Comparison of ENCODE assay signal across 22 mouse cellular contexts in the genomic region with DNA sequence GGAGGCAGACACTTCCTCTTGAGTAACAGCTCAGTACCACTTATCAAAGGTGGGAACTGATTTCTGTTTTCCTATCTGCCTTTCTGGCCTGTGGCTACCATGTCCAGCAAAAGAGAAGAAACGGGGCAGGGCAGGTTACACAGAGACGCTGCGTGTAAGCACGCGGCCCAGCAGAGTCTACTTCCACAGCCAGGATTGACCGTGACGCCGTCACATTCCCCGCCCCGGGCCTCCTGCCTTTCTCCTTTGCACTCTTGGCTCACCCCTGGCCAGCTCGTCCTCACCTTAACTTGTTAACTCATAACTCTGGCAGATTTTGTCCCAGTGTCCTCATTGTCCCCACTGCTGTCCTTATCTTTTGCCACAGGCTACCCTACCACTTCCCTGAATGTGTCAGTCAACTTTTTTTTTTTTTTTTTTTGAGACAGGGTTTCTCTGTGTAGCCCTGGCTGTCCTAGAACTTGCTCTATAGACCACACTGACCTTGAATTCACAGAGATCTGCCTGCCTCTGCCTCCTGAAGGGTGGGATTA.
DNase-seq lines count a peak whose midpoint lies in the region; ATAC-seq lines count a peak whose summit lies in the region.
"Had no signal": no experiment of that assay in that cellular context is flagged by ENCODE, and none has a peak within 500 bp of the region (broad histone marks: within the 10 kb centered on the region; RNA-seq: fewer than 3 reads in every experiment).

No protein-coding gene starts in this region.

- H3K27ac ChIP-seq in heart, embryonic 10.5 days = no peak overlapping the region
- H3K27ac ChIP-seq in midbrain, embryonic 12.5 days (replicated peaks) = peak overlapping the region; percentile 96; the same call in 1 of the 2 replicates
- H3K27ac ChIP-seq in midbrain, embryonic 10.5 days (replicated peaks) = no peak overlapping the region
- H3K27ac ChIP-seq in midbrain, embryonic 14.5 days (replicated peaks; ENCODE audit: low read depth, low read length) = peak overlapping the region; percentile 99
- H3K27ac ChIP-seq: heart, embryonic 15.5 days; neural tube, embryonic 12.5 days had no signal

- no peak overlapping the region for H3K4me3 ChIP-seq in heart, embryonic 10.5 days
- no peak overlapping the region for H3K4me3 ChIP-seq in midbrain, embryonic 12.5 days
- H3K4me3 ChIP-seq in midbrain, embryonic 10.5 days = no peak overlapping the region
- H3K4me3 ChIP-seq in midbrain, embryonic 14.5 days (replicated peaks; ENCODE audit: low read depth, low read length) = no peak overlapping the region
- H3K4me3 ChIP-seq: embryonic facial prominence, embryonic 10.5 days; heart, embryonic 15.5 days; neural tube, embryonic 12.5 days had no signal

- peaks cover 34% of the 10 kb centered on the region; the same call in 1 of the 2 replicates for H3K36me3 ChIP-seq in heart, embryonic 10.5 days
- H3K36me3 ChIP-seq in midbrain, embryonic 12.5 days = peaks cover 32% of the 10 kb centered on the region
- peaks cover 34% of the 10 kb centered on the region for H3K36me3 ChIP-seq in midbrain, embryonic 10.5 days
- peaks cover 39% of the 10 kb centered on the region for H3K36me3 ChIP-seq in midbrain, embryonic 14.5 days (ENCODE audit: control insufficient read depth, insufficient read depth, low read length)
- H3K36me3 ChIP-seq: neural tube, embryonic 12.5 days had no signal

- no peaks in the 10 kb centered on the region for H3K27me3 ChIP-seq in heart, embryonic 10.5 days (ENCODE audit: insufficient read depth, poor library complexity, severe bottlenecking)
- no peaks in the 10 kb centered on the region for H3K27me3 ChIP-seq in midbrain, embryonic 12.5 days
- H3K27me3 ChIP-seq in midbrain, embryonic 10.5 days (ENCODE audit: low read depth, poor library complexity, severe bottlenecking) = no peaks in the 10 kb centered on the region
- H3K27me3 ChIP-seq in midbrain, embryonic 14.5 days (ENCODE audit: control insufficient read depth, insufficient read depth, low read length) = no peaks in the 10 kb centered on the region
- H3K27me3 ChIP-seq: CH12.LX; heart, embryonic 15.5 days; neural tube, embryonic 12.5 days had no signal

- no peak overlapping the region for H3K4me2 ChIP-seq in midbrain, embryonic 12.5 days (replicated peaks)
- no peak overlapping the region for H3K4me2 ChIP-seq in midbrain, embryonic 14.5 days (ENCODE audit: low read length)
- H3K4me2 ChIP-seq: heart, embryonic 15.5 days; neural tube, embryonic 12.5 days had no signal

- H3K4me1 ChIP-seq in heart, embryonic 10.5 days = 0 out of 2 replicates have a peak, but pooled peaks cover 4% of the 10 kb centered on the region
- H3K4me1 ChIP-seq in midbrain, embryonic 12.5 days = peaks cover 38% of the 10 kb centered on the region
- H3K4me1 ChIP-seq in midbrain, embryonic 10.5 days = peaks cover 29% of the 10 kb centered on the region
- peaks cover 43% of the 10 kb centered on the region for H3K4me1 ChIP-seq in midbrain, embryonic 14.5 days (ENCODE audit: control insufficient read depth, insufficient read depth, low read length)

- no peak overlapping the region for H3K9ac ChIP-seq in midbrain, embryonic 12.5 days (replicated peaks)
- H3K9ac ChIP-seq in midbrain, embryonic 14.5 days (replicated peaks; ENCODE audit: low read length) = no peak overlapping the region
- H3K9ac ChIP-seq: heart, embryonic 15.5 days; neural tube, embryonic 12.5 days had no signal

- DNase-seq in heart, embryonic 10.5 days (ENCODE audit: low spot score) = peak; percentile 69
- DNase-seq in heart, postnatal 14 days = no peak
- DNase-seq in midbrain, embryonic 10.5 days (ENCODE audit: low spot score) = no peak
- no peak for DNase-seq in midbrain, embryonic 14.5 days
- no peak for DNase-seq in lung, postnatal 14 days
- DNase-seq: adrenal gland, adult 2 months; B cell, adult 2 months; cerebellum, adult 11 months; cerebellum, postnatal 10 days; gastrocnemius, postnatal 25 days; kidney, adult 9 months; kidney, postnatal 14 days; left cerebral cortex, postnatal 4 days; liver; lung, postnatal 10 days had no signal

- no peak for ATAC-seq in midbrain, embryonic 12.5 days (ENCODE audit: low FRiP score, low read depth)
- no peak for ATAC-seq in midbrain, embryonic 14.5 days (ENCODE audit: low FRiP score, low TSS enrichment)
- no peak for ATAC-seq in megakaryocyte-erythroid progenitor cell, adult 5-6 weeks (replicated peaks; ENCODE audit: low FRiP score, low TSS enrichment, poor library complexity, severe bottlenecking)
- ATAC-seq: intestine, embryonic 16.5 days had no signal

- 95% methylated on average over 11 of the region's 11 CpGs for WGBS in heart, embryonic 10.5 days
- 97% methylated on average over 11 of the region's 11 CpGs for WGBS in midbrain, embryonic 12.5 days
- 95% methylated on average over 11 of the region's 11 CpGs for WGBS in midbrain, embryonic 10.5 days
- WGBS in midbrain, embryonic 14.5 days = 97% methylated on average over 11 of the region's 11 CpGs

- no peaks in the 10 kb centered on the region for H3K9me3 ChIP-seq in heart, embryonic 10.5 days
- no peaks in the 10 kb centered on the region for H3K9me3 ChIP-seq in midbrain, embryonic 12.5 days
- no peaks in the 10 kb centered on the region for H3K9me3 ChIP-seq in midbrain, embryonic 10.5 days (replicated peaks)
- no peaks in the 10 kb centered on the region for H3K9me3 ChIP-seq in midbrain, embryonic 14.5 days (ENCODE audit: control insufficient read depth, low read length)
- H3K9me3 ChIP-seq: embryonic facial prominence, embryonic 10.5 days; heart, embryonic 15.5 days; neural tube, embryonic 12.5 days had no signal

- intact Hi-C loops in heart, postnatal 14 days (cut with DNase I) = no loop called here

Comparison
In these comparisons a context has a peak if more than half of its experiments do, and no peak if none do; other contexts are left out.
1. H3K27ac ChIP-seq: peak in midbrain, embryonic 12.5 days (single experiment) and midbrain, embryonic 14.5 days (single experiment); none in heart, embryonic 10.5 days (single experiment) and midbrain, embryonic 10.5 days (single experiment).